Mouse (Mus musculus): ENCODE results near the gene Coq8a.

GRCm38 (mm10) chr1:180170071-180170470 is 29.3 kb downstream of the Coq8a start:
- TF ChIP-seq POLR2A (IDR thresholded peaks at IDR 0.05; ENCODE audit: borderline replicate concordance, extremely low read depth, low read depth, low read length) (no peak), CTCF (IDR thresholded peaks at IDR 0.05; ENCODE audit: insufficient read depth, low read length) (no peak)

All from lung, adult 2 months (tissue).